Mouse (Mus musculus): ENCODE measurements around the gene Timm29.

GRCm38 (mm10) chr9:21626571-21626970 lies 34.0 kb downstream of the Timm29 start:
- TF ChIP-seq CTCF (IDR thresholded peaks at IDR 0.05; ENCODE audit: borderline replicate concordance, control insufficient read depth, extremely low read depth, insufficient read depth, low read length, poor library complexity) (no peak), POLR2A (IDR thresholded peaks at IDR 0.05; ENCODE audit: control insufficient read depth, extremely low read depth, insufficient read depth, low read length, poor library complexity) (no peak)
